Mouse (Mus musculus) intestine, embryonic 14.5 days (tissue): ENCODE measurements around the gene Aanat. TPM values are rescaled to one million over a fixed set of nuclear protein-coding genes. Genes with fewer than 3 reads are reported as not detected.

Experiments used
- ATAC-seq: fragments of 200-750 bp; cut with Nextera tagmentation; replicated peaks from 2 replicates; pipeline ENCODE4 v1.8.0; 2017; ENCODE audit warnings: low read depth, moderate number of reproducible peaks, moderate TSS enrichment, moderate library complexity; ENCODE audit not compliant: low FRiP score, low TSS enrichment
- DNase-seq: peaks from one replicate; pipeline ENCODE4 v3.0.0-alpha.2; 2018; ENCODE audit warnings: low spot score
- H3K27ac ChIP-seq: fragments of 300-500 bp; sonication (generic); 2 replicates; pipeline ENCODE4 v1.5.1; 2014; ENCODE audit warnings: low read depth, mild to moderate bottlenecking, control low read depth
- H3K27me3 ChIP-seq: fragments of 300-500 bp; sonication (generic); replicated peaks from 2 replicates; pipeline ENCODE4 v1.6.1; 2014; ENCODE audit warnings: low read length, control low read depth; ENCODE audit not compliant: control insufficient read depth, insufficient read depth
- H3K36me3 ChIP-seq: fragments of 300-500 bp; sonication (generic); 2 replicates; pipeline ENCODE4 v1.6.1; 2014; ENCODE audit warnings: low read length, control low read depth; ENCODE audit not compliant: control insufficient read depth, insufficient read depth
- H3K4me1 ChIP-seq: fragments of 300-500 bp; sonication (generic); replicated peaks from 2 replicates; pipeline ENCODE4 v1.6.1; 2014; ENCODE audit warnings: low read length, control low read depth, mixed read lengths; ENCODE audit not compliant: control insufficient read depth, insufficient read depth
- H3K4me2 ChIP-seq: fragments of 300-500 bp; sonication (generic); 2 replicates; pipeline ENCODE4 v1.6.1; 2014; ENCODE audit warnings: low read length
- H3K4me3 ChIP-seq: fragments of 300-500 bp; sonication (generic); 2 replicates; pipeline ENCODE4 v1.5.1; 2014; ENCODE audit warnings: low read depth, low read length, control low read depth, mixed read lengths
- H3K9ac ChIP-seq: fragments of 300-500 bp; sonication (generic); 2 replicates; pipeline ENCODE4 v1.6.1; 2014; ENCODE audit warnings: mild to moderate bottlenecking, low read length
- H3K9me3 ChIP-seq: fragments of 300-500 bp; sonication (generic); 2 replicates; pipeline ENCODE4 v1.6.1; 2016; ENCODE audit warnings: low read length, control low read depth; ENCODE audit not compliant: control insufficient read depth
- WGBS: fragments of 180-500 bp; shearing (Covaris S2); extraction: QIAGEN DNeasy Blood & Tissue Kit; methylation state at CpG from one replicate; pipeline ENCODE4 v1.1.7; 2014; 5-methylcytosine and 5-hydroxymethylcytosine counted together
- polyA plus RNA-seq: library from polyadenylated mRNA; unstranded; fragments of >200 nt; fragmentation: Nextera tagmentation; extraction: Ambion mirVana; gene quantifications from 2 replicates; pipeline ENCODE4 v1.2.1, GENCODE M21; 2014

Gene Aanat
- polyA plus RNA-seq, 1 experiment from 2014 or later: not detected

DNA sequence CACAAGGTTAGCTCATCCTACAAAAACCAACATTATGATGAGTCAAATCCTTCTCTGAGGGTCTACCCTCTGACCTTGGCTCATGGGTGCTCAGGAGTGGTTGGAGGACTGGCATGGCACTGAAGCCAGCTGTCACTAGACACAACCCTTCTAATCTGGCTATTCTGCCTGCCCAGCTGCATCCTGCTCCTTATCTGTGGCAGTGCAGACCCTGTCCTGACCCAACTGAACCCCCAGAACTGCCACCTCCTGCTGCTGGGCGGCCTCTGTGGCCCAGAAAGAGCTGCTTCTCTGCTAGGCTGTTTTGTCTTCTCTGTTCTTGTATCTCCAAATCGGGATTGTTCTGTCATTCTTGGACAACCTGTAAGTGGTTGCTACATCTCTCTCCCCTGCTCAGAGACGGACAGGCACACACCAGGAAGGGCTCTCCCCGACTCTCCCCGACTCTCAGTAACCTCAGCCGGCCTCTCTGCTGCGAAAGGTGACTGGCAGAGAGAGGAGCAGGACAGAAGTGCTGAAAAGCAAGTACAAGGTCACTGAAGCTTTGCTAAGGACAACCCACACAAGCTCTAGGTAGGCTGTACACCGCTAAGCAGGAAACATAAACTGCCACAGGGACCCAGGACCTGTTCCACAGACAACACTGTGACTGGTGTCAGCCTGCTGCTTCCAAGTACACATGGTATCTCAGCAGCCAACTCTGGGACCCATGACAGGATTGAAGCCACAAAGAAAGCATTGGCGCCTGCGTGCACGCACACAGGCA, 36.8 kb upstream of the Aanat start:
- Histone ChIP-seq H3K36me3 (peaks cover 26% of the 10 kb centered on the region), H3K9ac (no peak overlapping the region), H3K4me1 (peaks cover 19% of the 10 kb centered on the region), H3K4me2 (no peak overlapping the region), H3K4me3 (no peak overlapping the region), H3K27ac (no peak overlapping the region), H3K27me3 (no peaks in the 10 kb centered on the region), H3K9me3 (no peaks in the 10 kb centered on the region)
- WGBS: 84% methylated on average over 11 of the region's 11 CpGs
- ATAC-seq: no peak
- no peak for DNase-seq

GRCm38 (mm10) chr11:116550748-116551147, 35.5 kb upstream of the Aanat start:
- ATAC-seq: no peak
- no peak for DNase-seq
- peaks cover 14% of the 10 kb centered on the region for H3K36me3 ChIP-seq
- no peak overlapping the region for H3K4me2 ChIP-seq
- H3K9me3 ChIP-seq: no peaks in the 10 kb centered on the region
- peak overlapping the region; percentile 17; the same call in 1 of the 2 replicates for H3K27ac ChIP-seq
- peaks cover 21% of the 10 kb centered on the region for H3K4me1 ChIP-seq
- 25% methylated on average over 7 of the region's 7 CpGs for WGBS
- no peak overlapping the region for H3K4me3 ChIP-seq
- H3K27me3 ChIP-seq: no peaks in the 10 kb centered on the region
- H3K9ac ChIP-seq: no peak overlapping the region

GRCm38 (mm10) chr11:116552194-116552593, 34.0 kb upstream of the Aanat start:
- H3K27ac ChIP-seq: no peak overlapping the region
- peaks cover 33% of the 10 kb centered on the region for H3K4me1 ChIP-seq
- H3K27me3 ChIP-seq: no peaks in the 10 kb centered on the region
- H3K4me3 ChIP-seq: no peak overlapping the region
- H3K36me3 ChIP-seq: 0 out of 2 replicates have a peak, but pooled peaks cover 3% of the 10 kb centered on the region
- DNase-seq: no peak
- 46% methylated on average over 1 of the region's 1 CpGs for WGBS
- ATAC-seq: no peak
- no peaks in the 10 kb centered on the region for H3K9me3 ChIP-seq
- H3K4me2 ChIP-seq: no peak overlapping the region
- no peak overlapping the region for H3K9ac ChIP-seq

- no peak overlapping the region for H3K9ac ChIP-seq
- H3K27me3 ChIP-seq: no peaks in the 10 kb centered on the region
- DNase-seq: peak; percentile 68
- H3K27ac ChIP-seq: no peak overlapping the region
- ATAC-seq: no peak
- peaks cover 33% of the 10 kb centered on the region for H3K4me1 ChIP-seq
- H3K9me3 ChIP-seq: no peaks in the 10 kb centered on the region
- 31% methylated on average over 12 of the region's 12 CpGs for WGBS
- H3K36me3 ChIP-seq: no peaks in the 10 kb centered on the region
- H3K4me3 ChIP-seq: no peak overlapping the region
- no peak overlapping the region for H3K4me2 ChIP-seq
Measured at GRCm38 (mm10) chr11:116554171-116554878, 31.9 kb upstream of the Aanat start.

GRCm38 (mm10) chr11:116555572-116555971, 30.7 kb upstream of the Aanat start:
- H3K9ac ChIP-seq: no peak overlapping the region
- ATAC-seq (no peak), DNase-seq (no peak)
- WGBS: 26% methylated on average over 1 of the region's 1 CpGs
- H3K4me3 ChIP-seq: no peak overlapping the region
- H3K27me3 ChIP-seq: no peaks in the 10 kb centered on the region
- no peaks in the 10 kb centered on the region for H3K36me3 ChIP-seq
- no peaks in the 10 kb centered on the region for H3K9me3 ChIP-seq
- H3K4me1 ChIP-seq: peaks cover 24% of the 10 kb centered on the region
- no peak overlapping the region for H3K4me2 ChIP-seq
- no peak overlapping the region for H3K27ac ChIP-seq

DNA sequence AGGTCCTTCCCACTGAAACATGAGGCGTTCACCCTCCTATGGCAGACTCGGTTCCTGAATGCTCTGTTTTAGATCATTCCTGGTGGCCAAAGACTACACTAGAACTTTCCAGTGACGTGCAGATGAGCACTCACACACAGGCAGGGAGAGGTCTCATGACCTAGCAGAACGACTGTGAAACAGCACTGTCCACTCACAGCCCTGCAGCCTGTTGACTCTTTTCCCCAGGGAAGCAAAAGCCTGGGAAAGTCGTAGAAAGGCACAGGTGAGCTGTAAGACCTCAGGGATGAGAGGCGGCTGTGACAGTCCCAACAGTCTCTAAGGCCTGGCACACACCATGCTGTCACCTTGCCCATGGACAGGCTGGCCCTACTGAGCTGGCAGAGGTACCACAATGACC, 29.9 kb upstream of the Aanat start:
- H3K27me3 ChIP-seq: no peaks in the 10 kb centered on the region
- DNase-seq (no peak), ATAC-seq (no peak)
- no peak overlapping the region for H3K4me3 ChIP-seq
- H3K4me1 ChIP-seq: peaks cover 17% of the 10 kb centered on the region
- no peak overlapping the region for H3K4me2 ChIP-seq
- WGBS: 40% methylated on average over 6 of the region's 6 CpGs
- H3K9ac ChIP-seq: no peak overlapping the region
- H3K36me3 ChIP-seq: no peaks in the 10 kb centered on the region
- 0 out of 2 replicates have a peak overlapping the region, but pooled peaks have one; percentile 4 for H3K27ac ChIP-seq
- H3K9me3 ChIP-seq: no peaks in the 10 kb centered on the region

DNA sequence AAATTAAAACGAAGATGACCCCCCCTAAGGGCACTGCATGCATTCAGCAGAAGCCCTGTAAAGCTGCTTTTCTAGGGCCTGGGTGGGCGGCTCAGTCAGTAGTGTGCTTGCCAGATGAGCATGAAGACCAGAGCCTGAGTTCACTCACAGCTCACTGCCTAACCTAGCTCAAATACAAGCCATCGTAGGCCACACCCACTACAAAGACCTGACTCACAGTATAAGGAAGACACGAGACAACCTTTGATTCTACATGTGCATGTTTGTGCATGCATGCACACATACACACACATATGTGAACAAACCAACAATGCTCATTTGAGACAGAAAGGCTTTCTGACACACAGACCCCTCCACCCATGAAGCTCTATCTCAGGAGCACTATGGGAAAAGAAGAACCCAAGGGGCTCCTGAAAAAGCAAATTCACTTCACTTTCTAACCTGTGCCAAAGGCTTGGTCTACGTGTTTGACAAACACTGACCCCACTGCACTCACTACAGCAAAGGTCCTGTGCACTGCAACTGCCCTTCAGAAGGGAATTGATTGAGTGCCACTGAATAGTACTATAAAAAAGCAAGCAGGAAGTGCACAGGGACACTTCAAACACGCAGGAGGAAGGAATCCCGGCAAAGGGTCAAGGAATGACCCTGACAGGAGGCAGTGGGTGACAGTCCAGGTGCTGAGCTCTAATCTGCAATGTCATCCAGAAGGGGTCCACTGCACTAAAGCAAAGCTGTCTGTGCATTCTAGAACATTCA, 20.8 kb upstream of the Aanat start:
- Histone ChIP-seq H3K9ac (no peak overlapping the region), H3K27me3 (no peaks in the 10 kb centered on the region), H3K4me3 (no peak overlapping the region), H3K4me2 (no peak overlapping the region), H3K9me3 (no peaks in the 10 kb centered on the region), H3K4me1 (peaks cover 9% of the 10 kb centered on the region; the same call in 1 of the 2 replicates), H3K27ac (no peak overlapping the region), H3K36me3 (no peaks in the 10 kb centered on the region)
- ATAC-seq (no peak), DNase-seq (no peak)
- 49% methylated on average over 7 of the region's 7 CpGs for WGBS

- no peaks in the 10 kb centered on the region for H3K27me3 ChIP-seq
- H3K9ac ChIP-seq: no peak overlapping the region
- H3K36me3 ChIP-seq: no peaks in the 10 kb centered on the region
- H3K4me2 ChIP-seq: no peak overlapping the region
- H3K4me3 ChIP-seq: no peak overlapping the region
- H3K4me1 ChIP-seq: peaks cover 15% of the 10 kb centered on the region
- no peak overlapping the region for H3K27ac ChIP-seq
- ATAC-seq (no peak), DNase-seq (no peak)
- no peaks in the 10 kb centered on the region for H3K9me3 ChIP-seq
- WGBS: 84% methylated on average over 8 of the region's 8 CpGs
Measured at GRCm38 (mm10) chr11:116567531-116567930, 18.7 kb upstream of the Aanat start.
